Mouse (Mus musculus): Measurements from ENCODE around the gene Clec16a. TPM values are rescaled to one million over a fixed set of nuclear protein-coding genes. Genes with fewer than 3 reads are reported as not detected.

Gene Clec16a
- polyA plus RNA-seq, 1 experiment from 2014 or later = 11.3 TPM

- peak overlapping the region; percentile 96 for H3K4me2 ChIP-seq (ENCODE audit: low read depth, low read length)
- peaks cover 21% of the 10 kb centered on the region for H3K4me1 ChIP-seq (ENCODE audit: insufficient read depth)
- ATAC-seq (no peak), DNase-seq (no peak)
- no peaks in the 10 kb centered on the region for H3K9me3 ChIP-seq (ENCODE audit: low read length)
- H3K9ac ChIP-seq (replicated peaks) = no peak overlapping the region
- no peaks in the 10 kb centered on the region for H3K36me3 ChIP-seq (replicated peaks; ENCODE audit: insufficient read depth, low read length)
- no peak for TF ChIP-seq EP300 (IDR thresholded peaks at IDR 0.05; ENCODE audit: low read depth)
- TF ChIP-seq CTCF (IDR thresholded peaks at IDR 0.05; ENCODE audit: low read depth) = peak; percentile 20; the same call in 1 of the 2 replicates
- H3K27ac ChIP-seq (ENCODE audit: low read depth) = no peak overlapping the region
- H3K27me3 ChIP-seq (ENCODE audit: insufficient read depth, low read length) = no peaks in the 10 kb centered on the region
- no peak overlapping the region for H3K4me3 ChIP-seq (ENCODE audit: low read depth, low read length)
- 66% methylated on average over 16 of the region's 16 CpGs for WGBS (ENCODE audit: insufficient replicate concordance)
Measured at GRCm38 (mm10) chr16:10540763-10541597, 4.2 kb upstream of the Clec16a start.

- TF ChIP-seq EP300 (IDR thresholded peaks at IDR 0.05; ENCODE audit: low read depth) (no peak), CTCF (IDR thresholded peaks at IDR 0.05; ENCODE audit: low read depth) (no peak)
- peak overlapping the region; percentile 96 for H3K4me2 ChIP-seq (ENCODE audit: low read depth, low read length)
- ATAC-seq (no peak), DNase-seq (no peak)
- H3K4me3 ChIP-seq (ENCODE audit: low read depth, low read length) = peak overlapping the region; percentile 64
- peaks cover 27% of the 10 kb centered on the region for H3K4me1 ChIP-seq (ENCODE audit: insufficient read depth)
- H3K27ac ChIP-seq (ENCODE audit: low read depth) = no peak overlapping the region
- peak overlapping the region; percentile 68 for H3K9ac ChIP-seq (replicated peaks)
- H3K36me3 ChIP-seq (replicated peaks; ENCODE audit: insufficient read depth, low read length) = no peaks in the 10 kb centered on the region
- no peaks in the 10 kb centered on the region for H3K9me3 ChIP-seq (ENCODE audit: low read length)
- 35% methylated on average over 7 of the region's 7 CpGs for WGBS (ENCODE audit: insufficient replicate concordance)
- no peaks in the 10 kb centered on the region for H3K27me3 ChIP-seq (ENCODE audit: insufficient read depth, low read length)
Measured at GRCm38 (mm10) chr16:10541598-10541930, 3.6 kb upstream of the Clec16a start.

- Histone ChIP-seq H3K36me3 (replicated peaks; ENCODE audit: insufficient read depth, low read length) (no peaks in the 10 kb centered on the region), H3K9ac (replicated peaks) (peak overlapping the region; percentile 68), H3K4me1 (ENCODE audit: insufficient read depth) (peaks cover 29% of the 10 kb centered on the region), H3K27ac (ENCODE audit: low read depth) (no peak overlapping the region; the same call in 1 of the 2 replicates), H3K9me3 (ENCODE audit: low read length) (no peaks in the 10 kb centered on the region), H3K4me2 (ENCODE audit: low read depth, low read length) (peak overlapping the region; percentile 96), H3K4me3 (ENCODE audit: low read depth, low read length) (peak overlapping the region; percentile 64), H3K27me3 (ENCODE audit: insufficient read depth, low read length) (no peaks in the 10 kb centered on the region)
- TF ChIP-seq CTCF (IDR thresholded peaks at IDR 0.05; ENCODE audit: low read depth) (no peak), EP300 (IDR thresholded peaks at IDR 0.05; ENCODE audit: low read depth) (no peak)
- WGBS (ENCODE audit: insufficient replicate concordance) = 9% methylated on average over 21 of the region's 22 CpGs
- no peak for ATAC-seq
- DNase-seq = no peak
Measured at GRCm38 (mm10) chr16:10542266-10542665, 2.9 kb upstream of the Clec16a start.

- DNase-seq (peak; percentile 92), ATAC-seq (peak; percentile 90)
- H3K4me2 ChIP-seq (ENCODE audit: low read depth, low read length) = peak within 1 kb of the TSS; percentile 96
- H3K4me1 ChIP-seq (ENCODE audit: insufficient read depth) = peaks cover 29% of the 10 kb centered on the region
- peak within 1 kb of the TSS; percentile 68 for H3K9ac ChIP-seq (replicated peaks)
- H3K36me3 ChIP-seq (replicated peaks; ENCODE audit: insufficient read depth, low read length) = no peaks in the 10 kb centered on the region
- TF ChIP-seq EP300 (IDR thresholded peaks at IDR 0.05; ENCODE audit: low read depth) (no peak), CTCF (IDR thresholded peaks at IDR 0.05; ENCODE audit: low read depth) (peak; percentile 37; the same call in 1 of the 2 replicates)
- no peaks in the 10 kb centered on the region for H3K27me3 ChIP-seq (ENCODE audit: insufficient read depth, low read length)
- whole genome bisulfite sequencing (ENCODE audit: insufficient replicate concordance) = 1% methylated on average over 41 of the region's 61 CpGs
- H3K9me3 ChIP-seq (ENCODE audit: low read length) = no peaks in the 10 kb centered on the region
- H3K4me3 ChIP-seq (ENCODE audit: low read depth, low read length) = peak within 1 kb of the TSS; percentile 64
- H3K27ac ChIP-seq (ENCODE audit: low read depth) = no peak within 1 kb of the TSS; the same call in 1 of the 2 replicates
Measured at GRCm38 (mm10) chr16:10542698-10543365, 2.3 kb upstream of the Clec16a start, which contains the start of gene Dexi. TSS of gene Dexi (minus strand) at chr16:10543054.

GRCm38 (mm10) chr16:10546865-10547264 is 1.7 kb downstream of the Clec16a start:
- Histone ChIP-seq H3K27ac (ENCODE audit: low read depth) (no peak overlapping the region), H3K4me1 (ENCODE audit: insufficient read depth) (peaks cover 19% of the 10 kb centered on the region), H3K36me3 (replicated peaks; ENCODE audit: insufficient read depth, low read length) (no peaks in the 10 kb centered on the region), H3K9me3 (ENCODE audit: low read length) (no peaks in the 10 kb centered on the region), H3K9ac (replicated peaks) (no peak overlapping the region), H3K4me3 (ENCODE audit: low read depth, low read length) (no peak overlapping the region), H3K27me3 (ENCODE audit: insufficient read depth, low read length) (no peaks in the 10 kb centered on the region), H3K4me2 (ENCODE audit: low read depth, low read length) (no peak overlapping the region)
- no peak for ATAC-seq
- TF ChIP-seq CTCF (IDR thresholded peaks at IDR 0.05; ENCODE audit: low read depth) (no peak), EP300 (IDR thresholded peaks at IDR 0.05; ENCODE audit: low read depth) (no peak)
- 76% methylated on average over 3 of the region's 3 CpGs for WGBS (ENCODE audit: insufficient replicate concordance)
- no peak for DNase-seq

- WGBS (ENCODE audit: insufficient replicate concordance) = 83% methylated on average over 3 of the region's 3 CpGs
- Histone ChIP-seq H3K4me1 (ENCODE audit: insufficient read depth) (peaks cover 8% of the 10 kb centered on the region), H3K4me2 (ENCODE audit: low read depth, low read length) (no peak overlapping the region), H3K36me3 (replicated peaks; ENCODE audit: insufficient read depth, low read length) (no peaks in the 10 kb centered on the region), H3K27ac (ENCODE audit: low read depth) (no peak overlapping the region), H3K4me3 (ENCODE audit: low read depth, low read length) (no peak overlapping the region), H3K9me3 (ENCODE audit: low read length) (no peaks in the 10 kb centered on the region), H3K9ac (replicated peaks) (no peak overlapping the region), H3K27me3 (ENCODE audit: insufficient read depth, low read length) (no peaks in the 10 kb centered on the region)
- TF ChIP-seq EP300 (IDR thresholded peaks at IDR 0.05; ENCODE audit: low read depth) (no peak), CTCF (IDR thresholded peaks at IDR 0.05; ENCODE audit: low read depth) (no peak)
- DNase-seq (no peak), ATAC-seq (no peak)
Measured at GRCm38 (mm10) chr16:10548938-10549337, 3.8 kb downstream of the Clec16a start.
